Mouse (Mus musculus): ENCODE data around the gene Rplp2.

Gene Rplp2

GRCm38 (mm10) chr7:141453636-141454035 lies 6.5 kb downstream of the Rplp2 start:
- DNase-seq = no peak

- DNase-seq = peak; percentile 87 to 93
These were observed 7.9 kb downstream of the Rplp2 start, which contains the start of gene Pnpla2 for GRCm38 (mm10) chr7:141454967-141455551. Gene Pnpla2 (plus strand): TSS chr7:141455198.

GRCm38 (mm10) chr7:141455610-141456314 lies 8.6 kb downstream of the Rplp2 start:
- DNase-seq = peak; percentile 60 to 63

- DNase-seq = no peak
These were observed 9.6 kb downstream of the Rplp2 start for GRCm38 (mm10) chr7:141456739-141457138.

GRCm38 (mm10) chr7:141457236-141457635 lies 10.1 kb downstream of the Rplp2 start:
- peak in 1 of 2 experiments; percentile 25 for DNase-seq

- DNase-seq = peak; percentile 65 to 70
These were observed 11.0 kb downstream of the Rplp2 start for GRCm38 (mm10) chr7:141457986-141458660.

GRCm38 (mm10) chr7:141458661-141459060 lies 11.5 kb downstream of the Rplp2 start:
- DNase-seq = peak; percentile 42 to 44

- DNase-seq = peak; percentile 74 to 78
These were observed 12.1 kb downstream of the Rplp2 start for GRCm38 (mm10) chr7:141459301-141459711.

- no peak for DNase-seq
These were observed 12.8 kb downstream of the Rplp2 start for GRCm38 (mm10) chr7:141460001-141460390.

GRCm38 (mm10) chr7:141460391-141461113 lies 13.4 kb downstream of the Rplp2 start, which contains the start of gene Cracr2b:
Gene Cracr2b (plus strand): TSS chr7:141461094.
- DNase-seq = no peak

GRCm38 (mm10) chr7:141461521-141462332 lies 14.6 kb downstream of the Rplp2 start:
- DNase-seq = peak in 1 of 2 experiments; percentile 28

GRCm38 (mm10) chr7:141462333-141462821 lies 15.2 kb downstream of the Rplp2 start:
- DNase-seq = no peak

- no peak for DNase-seq
These were observed 16.8 kb downstream of the Rplp2 start for GRCm38 (mm10) chr7:141463824-141464602.

GRCm38 (mm10) chr7:141464603-141465201 lies 17.5 kb downstream of the Rplp2 start:
- DNase-seq = no peak

GRCm38 (mm10) chr7:141465388-141466044 lies 18.3 kb downstream of the Rplp2 start:
- no peak for DNase-seq

- no peak for DNase-seq
These were observed 18.9 kb downstream of the Rplp2 start for GRCm38 (mm10) chr7:141466045-141466394.

- DNase-seq = peak in 1 of 2 experiments; percentile 24
These were observed 19.5 kb downstream of the Rplp2 start for GRCm38 (mm10) chr7:141466607-141467148.

- peak; percentile 59 to 71 for DNase-seq
These were observed 20.3 kb downstream of the Rplp2 start, which contains the start of gene Cd151 for GRCm38 (mm10) chr7:141467230-141468030. Gene Cd151 (plus strand): TSS chr7:141467392.

GRCm38 (mm10) chr7:141468164-141468521 lies 21.0 kb downstream of the Rplp2 start:
- DNase-seq = no peak

All from cerebellum, postnatal 36 days (tissue).